Mouse (Mus musculus): ENCODE results near the gene Gm9833.

- TF ChIP-seq POLR2A (IDR thresholded peaks at IDR 0.05; ENCODE audit: control insufficient read depth, low read depth, low read length) (no peak), CTCF (IDR thresholded peaks at IDR 0.05; ENCODE audit: control insufficient read depth, insufficient read depth, insufficient replicate concordance, low read depth, low read length) (no peak)
Measured at GRCm38 (mm10) chr3:10123615-10124014, 35.7 kb downstream of the Gm9833 start.
